Mouse (Mus musculus): ENCODE measurements around the gene Tle4. TPM values are rescaled to one million over a fixed set of nuclear protein-coding genes. Genes with fewer than 3 reads are reported as not detected.

Tle4 gene
- total and polyA plus RNA-seq, 2 experiments: 5.4 to 5.5 TPM

DNA sequence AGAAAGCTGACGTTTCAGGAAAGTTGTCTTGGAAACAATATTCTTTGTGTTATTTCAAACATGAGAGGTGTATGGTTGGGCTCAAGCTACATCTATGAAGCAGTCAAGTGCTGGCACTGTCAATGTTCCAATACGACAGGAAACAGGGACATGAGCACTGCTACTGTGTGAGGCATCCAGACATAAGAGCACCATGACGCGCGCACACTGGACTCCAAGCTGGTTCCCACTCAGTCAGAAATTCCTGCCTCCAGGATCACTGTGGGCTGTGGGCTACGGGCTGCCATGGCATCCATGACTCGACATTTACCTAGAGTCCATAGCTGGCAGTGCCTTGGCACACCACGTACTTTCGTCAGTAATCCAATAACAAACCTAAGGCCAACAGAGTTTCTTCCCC is 110.7 kb downstream of the Tle4 start:
- H3K27ac ChIP-seq (replicated peaks; ENCODE audit: insufficient read depth, low read depth, low read length): no peak overlapping the region
- no peak overlapping the region for H3K9ac ChIP-seq (ENCODE audit: low read depth, low read length)
- no peaks in the 10 kb centered on the region for H3K4me1 ChIP-seq (ENCODE audit: control insufficient read depth, insufficient read depth, low read length)
- no peak for TF ChIP-seq CTCF (IDR thresholded peaks at IDR 0.05; ENCODE audit: low read depth, low read length)
- no peak for TF ChIP-seq POLR2A (IDR thresholded peaks at IDR 0.05; ENCODE audit: extremely low read depth, insufficient read depth, low read length)
- no peaks in the 10 kb centered on the region for H3K79me2 ChIP-seq (ENCODE audit: control insufficient read depth, insufficient read depth, low read length)
- no peak for DNase-seq (ENCODE audit: extremely low read depth, low read depth, low spot score)
- H3K27me3 ChIP-seq (ENCODE audit: control insufficient read depth, insufficient read depth, low read length): no peaks in the 10 kb centered on the region
- no peak overlapping the region for H3K4me3 ChIP-seq (ENCODE audit: insufficient read depth, low read depth, low read length)
- WGBS: 95% methylated on average over 9 of the region's 9 CpGs
- H3K36me3 ChIP-seq (ENCODE audit: control insufficient read depth, insufficient read depth, low read length): no peaks in the 10 kb centered on the region

DNA sequence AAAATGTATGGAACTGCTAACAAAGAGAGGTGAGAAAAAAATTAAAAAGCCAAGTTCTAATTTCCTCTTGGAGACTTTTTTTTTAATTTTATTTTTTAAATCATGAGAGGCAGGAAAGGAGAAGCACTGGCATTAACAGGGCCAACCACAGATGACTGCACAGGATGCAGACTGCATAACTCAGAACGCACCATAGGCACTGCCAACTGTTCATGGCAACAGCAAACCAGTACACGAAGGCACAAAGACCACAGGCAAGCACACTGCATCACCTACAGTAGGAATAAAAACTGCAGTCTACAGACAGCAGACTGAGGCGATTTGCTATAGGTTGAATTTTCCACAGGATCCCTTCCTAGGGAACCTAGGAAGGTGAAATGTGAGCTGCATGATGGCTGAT is 112.7 kb downstream of the Tle4 start:
- no peak overlapping the region for H3K9ac ChIP-seq (ENCODE audit: low read depth, low read length)
- H3K4me1 ChIP-seq (ENCODE audit: control insufficient read depth, insufficient read depth, low read length): no peaks in the 10 kb centered on the region
- no peak overlapping the region for H3K27ac ChIP-seq (replicated peaks; ENCODE audit: insufficient read depth, low read depth, low read length)
- no peak for DNase-seq (ENCODE audit: extremely low read depth, low read depth, low spot score)
- no peaks in the 10 kb centered on the region for H3K79me2 ChIP-seq (ENCODE audit: control insufficient read depth, insufficient read depth, low read length)
- no peak overlapping the region for H3K4me3 ChIP-seq (ENCODE audit: insufficient read depth, low read depth, low read length)
- no peaks in the 10 kb centered on the region for H3K27me3 ChIP-seq (ENCODE audit: control insufficient read depth, insufficient read depth, low read length)
- TF ChIP-seq POLR2A (IDR thresholded peaks at IDR 0.05; ENCODE audit: extremely low read depth, insufficient read depth, low read length) (no peak), CTCF (IDR thresholded peaks at IDR 0.05; ENCODE audit: low read depth, low read length) (no peak)
- 88% methylated on average over 3 of the region's 3 CpGs for WGBS
- H3K36me3 ChIP-seq (ENCODE audit: control insufficient read depth, insufficient read depth, low read length): no peaks in the 10 kb centered on the region

DNA sequence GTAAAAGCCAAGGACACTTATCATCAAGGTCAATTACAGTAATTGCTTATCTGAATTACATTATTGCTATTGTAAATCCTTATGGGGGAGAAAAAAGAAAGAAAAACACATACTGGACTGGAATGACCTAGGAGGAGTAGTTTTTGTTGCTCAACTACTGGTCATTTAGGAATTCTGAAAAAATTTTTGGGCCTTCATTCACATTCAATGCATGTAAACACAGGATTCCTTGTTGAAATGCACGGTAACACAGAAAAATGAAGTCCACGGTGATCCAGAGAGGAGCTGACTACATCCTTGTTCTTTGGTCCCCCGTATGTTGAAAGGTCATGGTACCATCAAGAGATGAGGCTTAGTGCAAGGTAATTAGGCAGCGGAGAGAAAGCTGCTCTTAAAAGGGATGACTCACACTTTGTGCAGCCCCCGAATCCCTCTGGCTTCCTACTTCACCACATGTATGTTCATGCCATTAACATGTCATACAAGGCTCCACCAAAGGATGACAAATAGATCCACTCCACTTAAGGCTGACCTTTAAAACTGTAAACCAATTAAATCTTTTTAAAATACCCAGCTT is 115.2 kb downstream of the Tle4 start:
- H3K4me1 ChIP-seq (ENCODE audit: control insufficient read depth, insufficient read depth, low read length): no peaks in the 10 kb centered on the region
- H3K9ac ChIP-seq (ENCODE audit: low read depth, low read length): no peak overlapping the region
- 98% methylated on average over 5 of the region's 5 CpGs for WGBS
- no peak overlapping the region for H3K27ac ChIP-seq (replicated peaks; ENCODE audit: insufficient read depth, low read depth, low read length)
- DNase-seq (ENCODE audit: extremely low read depth, low read depth, low spot score): no peak
- no peaks in the 10 kb centered on the region for H3K27me3 ChIP-seq (ENCODE audit: control insufficient read depth, insufficient read depth, low read length)
- no peaks in the 10 kb centered on the region for H3K36me3 ChIP-seq (ENCODE audit: control insufficient read depth, insufficient read depth, low read length)
- no peaks in the 10 kb centered on the region for H3K79me2 ChIP-seq (ENCODE audit: control insufficient read depth, insufficient read depth, low read length)
- H3K4me3 ChIP-seq (ENCODE audit: insufficient read depth, low read depth, low read length): no peak overlapping the region
- TF ChIP-seq POLR2A (IDR thresholded peaks at IDR 0.05; ENCODE audit: extremely low read depth, insufficient read depth, low read length) (no peak), CTCF (IDR thresholded peaks at IDR 0.05; ENCODE audit: low read depth, low read length) (no peak)

DNA sequence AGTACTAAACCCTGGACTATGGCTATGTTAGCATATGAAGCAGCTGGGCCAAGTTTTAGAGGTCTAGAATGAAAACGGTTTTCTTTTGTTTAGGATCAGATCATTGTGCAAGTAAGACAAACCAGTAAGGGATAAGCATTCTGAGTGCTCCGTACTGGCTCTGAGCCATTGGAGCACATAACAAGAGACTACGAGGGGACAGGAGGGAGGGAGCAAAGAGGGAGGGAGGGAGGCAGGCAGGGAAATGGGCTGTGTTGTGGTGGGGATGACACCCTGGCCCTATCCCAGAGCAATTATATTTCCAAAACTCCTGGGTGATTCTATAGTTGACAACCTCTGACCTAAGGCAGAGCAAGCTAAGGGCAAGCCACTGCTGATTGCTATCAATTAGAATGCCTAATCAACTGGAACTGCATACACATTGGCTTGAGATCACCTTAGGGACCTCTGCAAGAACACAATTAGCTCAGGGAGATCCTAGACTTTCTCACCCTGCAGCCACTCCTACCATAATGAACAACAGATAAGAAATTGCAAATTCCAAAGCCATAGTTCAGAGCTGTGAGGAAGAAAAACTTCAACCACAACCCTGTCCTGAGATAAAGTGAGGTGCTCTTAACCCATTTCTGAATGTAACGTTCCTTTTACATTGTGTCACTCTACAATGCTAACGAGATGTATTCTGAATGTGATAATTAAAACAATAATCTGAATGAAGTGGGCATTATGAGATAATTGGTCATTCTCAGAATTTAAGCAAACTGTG is 115.9 kb downstream of the Tle4 start:
- H3K4me3 ChIP-seq (ENCODE audit: insufficient read depth, low read depth, low read length): no peak overlapping the region
- 74% methylated on average over 5 of the region's 5 CpGs for WGBS
- TF ChIP-seq POLR2A (IDR thresholded peaks at IDR 0.05; ENCODE audit: extremely low read depth, insufficient read depth, low read length): no peak
- TF ChIP-seq CTCF (IDR thresholded peaks at IDR 0.05; ENCODE audit: low read depth, low read length): no peak
- no peak overlapping the region for H3K27ac ChIP-seq (replicated peaks; ENCODE audit: insufficient read depth, low read depth, low read length)
- no peaks in the 10 kb centered on the region for H3K36me3 ChIP-seq (ENCODE audit: control insufficient read depth, insufficient read depth, low read length)
- no peak overlapping the region for H3K9ac ChIP-seq (ENCODE audit: low read depth, low read length)
- no peaks in the 10 kb centered on the region for H3K27me3 ChIP-seq (ENCODE audit: control insufficient read depth, insufficient read depth, low read length)
- H3K4me1 ChIP-seq (ENCODE audit: control insufficient read depth, insufficient read depth, low read length): no peaks in the 10 kb centered on the region
- no peak for DNase-seq (ENCODE audit: extremely low read depth, low read depth, low spot score)
- no peaks in the 10 kb centered on the region for H3K79me2 ChIP-seq (ENCODE audit: control insufficient read depth, insufficient read depth, low read length)

DNA sequence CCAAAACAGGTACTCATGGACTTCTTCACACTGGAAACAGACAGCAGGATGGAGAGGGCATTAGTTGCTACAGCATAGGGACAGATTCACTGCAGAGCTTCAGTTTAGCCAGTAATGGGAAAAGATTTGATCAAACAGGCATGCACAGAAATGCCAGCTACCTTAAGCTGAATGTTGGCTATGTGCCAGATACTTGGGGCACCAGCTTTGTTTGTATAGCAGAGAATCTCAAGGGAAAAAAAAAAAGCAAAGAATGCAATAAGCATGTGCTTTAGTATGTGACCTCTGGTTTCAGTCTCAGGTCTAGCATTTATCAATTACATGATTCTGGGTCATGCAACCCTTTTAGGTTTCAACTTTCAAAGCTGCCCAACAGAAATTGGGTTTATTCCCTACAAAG is 118.1 kb downstream of the Tle4 start:
- DNase-seq (ENCODE audit: extremely low read depth, low read depth, low spot score): no peak
- TF ChIP-seq CTCF (IDR thresholded peaks at IDR 0.05; ENCODE audit: low read depth, low read length): no peak
- TF ChIP-seq POLR2A (IDR thresholded peaks at IDR 0.05; ENCODE audit: extremely low read depth, insufficient read depth, low read length): no peak
- Histone ChIP-seq H3K27ac (replicated peaks; ENCODE audit: insufficient read depth, low read depth, low read length) (no peak overlapping the region), H3K4me1 (ENCODE audit: control insufficient read depth, insufficient read depth, low read length) (no peaks in the 10 kb centered on the region), H3K27me3 (ENCODE audit: control insufficient read depth, insufficient read depth, low read length) (no peaks in the 10 kb centered on the region), H3K9ac (ENCODE audit: low read depth, low read length) (no peak overlapping the region), H3K4me3 (ENCODE audit: insufficient read depth, low read depth, low read length) (no peak overlapping the region), H3K79me2 (ENCODE audit: control insufficient read depth, insufficient read depth, low read length) (no peaks in the 10 kb centered on the region), H3K36me3 (ENCODE audit: control insufficient read depth, insufficient read depth, low read length) (no peaks in the 10 kb centered on the region)

DNA sequence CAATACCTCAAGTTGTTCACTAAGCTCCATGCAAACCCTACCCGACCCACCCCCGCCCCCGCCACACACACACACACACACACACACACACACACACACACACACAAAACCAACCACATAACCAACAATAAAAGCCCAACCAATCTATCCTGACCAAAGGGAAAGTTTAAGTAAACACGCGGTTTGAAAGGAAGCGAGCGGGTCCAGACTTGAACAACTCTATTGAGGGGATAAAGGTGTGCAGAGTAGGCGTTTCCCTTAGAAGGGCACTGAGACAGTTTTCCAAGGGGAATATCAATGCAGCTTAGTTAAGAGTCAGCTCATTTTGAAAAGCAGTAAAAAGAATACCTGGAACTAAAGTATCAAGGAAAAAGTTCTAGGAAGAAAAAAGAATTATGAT is 128.5 kb downstream of the Tle4 start:
- Histone ChIP-seq H3K4me3 (ENCODE audit: insufficient read depth, low read depth, low read length) (no peak overlapping the region), H3K27ac (replicated peaks; ENCODE audit: insufficient read depth, low read depth, low read length) (no peak overlapping the region), H3K36me3 (ENCODE audit: control insufficient read depth, insufficient read depth, low read length) (peaks cover 21% of the 10 kb centered on the region), H3K9ac (ENCODE audit: low read depth, low read length) (no peak overlapping the region), H3K27me3 (ENCODE audit: control insufficient read depth, insufficient read depth, low read length) (no peaks in the 10 kb centered on the region), H3K4me1 (ENCODE audit: control insufficient read depth, insufficient read depth, low read length) (no peaks in the 10 kb centered on the region), H3K79me2 (ENCODE audit: control insufficient read depth, insufficient read depth, low read length) (no peaks in the 10 kb centered on the region)
- WGBS: 81% methylated on average over 8 of the region's 8 CpGs
- TF ChIP-seq POLR2A (IDR thresholded peaks at IDR 0.05; ENCODE audit: extremely low read depth, insufficient read depth, low read length) (no peak), CTCF (IDR thresholded peaks at IDR 0.05; ENCODE audit: low read depth, low read length) (no peak)
- DNase-seq (ENCODE audit: extremely low read depth, low read depth, low spot score): no peak
